In genomic region chr8:70001176-70001891, GRCm38 (mm10) we compare ENCODE assay signal across 8 mouse cellular contexts.
DNase-seq lines count a peak whose midpoint lies in the region.

No protein-coding gene starts in this region.

- peak; percentile 67 to 73 for DNase-seq in B cell, adult 2 months
- peak; percentile 98 for DNase-seq in R1 (ENCODE audit: low read depth, low spot score)
- peak; percentile 29 for DNase-seq in embryo, embryonic 11.5 days (ENCODE audit: low read depth, low spot score)
- DNase-seq in heart, adult 9 months (ENCODE audit: low spot score in 2 of 2): peak; percentile 65 to 73
- peak; percentile 72 for DNase-seq in kidney, adult 9 months
- peak; percentile 75 for DNase-seq in lung, postnatal 14 days
- peak; percentile 33 for DNase-seq in ovary, postnatal 14 days (ENCODE audit: low spot score)
- DNase-seq in urinary bladder, postnatal 25 days (ENCODE audit: low spot score): peak; percentile 59

Comparison
In these comparisons a context has a peak if more than half of its experiments do, and no peak if none do; other contexts are left out.
1. Peak in every context shown above with its lines: DNase-seq.
2. DNase-seq: peak in every context shown above with its lines; median percentile 98 in R1; 75 in lung, postnatal 14 days; 72 in kidney, adult 9 months; 70 in B cell, adult 2 months; 69 in heart, adult 9 months; 59 in urinary bladder, postnatal 25 days; 33 in ovary, postnatal 14 days; 29 in embryo, embryonic 11.5 days.